Mouse (Mus musculus) left cerebral cortex, postnatal 14 days (tissue): ENCODE data around the gene Nrip3. TPM values are rescaled to one million over a fixed set of nuclear protein-coding genes. Genes with fewer than 3 reads are reported as not detected.

ENCODE experiments used
- DNase-seq, 2 experiments: peaks; one replicate each; pipeline ENCODE4 v3.0.0; 2021 to 2022; ENCODE audit warnings: low spot score in 2 of 2, mixed read lengths in 1 of 2
- intact Hi-C: fragments of 180-260 bp; cut with DNase I; formaldehyde crosslinking; loops from one replicate; pipeline ENCODE4 v1.15.1; 2025
- total RNA-seq, 2 experiments: library from RNA; stranded (reverse); gene quantifications; 2 replicates each; pipeline ENCODE4 v1.2.3; 2021

Gene Nrip3
- total RNA-seq, 2 experiments from 2014 or later, result 87.2 to 87.8 TPM

GRCm38 (mm10) chr7:109713434-109713982 lies 68.3 kb downstream of the Nrip3 start:
- intact Hi-C loops, result no loop called here
- no peak for DNase-seq

- intact Hi-C loops, result no loop called here
- DNase-seq, result no peak
Observed at GRCm38 (mm10) chr7:109712198-109712597, 69.6 kb downstream of the Nrip3 start.

DNA sequence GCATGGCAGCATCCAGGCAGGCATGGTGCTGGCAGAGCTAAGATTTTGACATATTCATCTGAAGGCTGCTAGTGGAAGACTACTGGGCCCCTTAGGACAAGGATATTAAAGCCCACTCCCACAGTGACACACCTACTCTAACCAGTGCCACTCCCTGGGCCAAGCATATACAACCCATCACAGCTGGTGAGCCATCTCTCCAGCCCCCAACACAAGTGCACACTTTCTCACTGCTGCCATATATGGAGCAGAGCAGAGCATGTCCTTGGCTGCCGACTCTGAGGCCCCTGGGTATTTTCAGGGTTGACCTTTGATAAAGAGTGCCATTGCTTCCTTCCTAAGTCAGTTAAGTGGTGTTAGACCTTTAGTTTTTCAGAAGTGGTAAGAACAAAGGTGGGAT lies 71.8 kb downstream of the Nrip3 start:
- intact Hi-C loops, result no loop called here
- DNase-seq, result no peak

DNA sequence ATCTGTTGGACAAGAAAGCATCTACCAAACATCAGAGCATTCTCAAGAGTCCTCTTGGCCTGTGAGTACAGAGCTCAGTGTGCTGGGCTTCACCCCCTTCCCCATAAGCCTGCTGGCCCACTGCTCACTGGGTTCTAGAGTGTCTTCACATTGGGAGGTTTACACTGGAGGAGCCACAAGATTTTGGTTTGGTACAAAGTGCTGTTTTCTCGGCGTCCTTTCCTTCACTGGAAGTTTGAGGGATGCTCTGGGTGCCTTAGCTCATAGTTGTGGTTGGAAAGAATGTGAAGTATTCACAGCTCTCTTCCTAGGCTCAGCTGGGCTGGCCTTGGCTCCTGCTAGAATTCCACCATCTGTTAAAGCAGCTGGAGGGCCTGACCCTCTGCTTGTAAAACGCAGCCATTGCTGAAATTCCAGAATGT lies 72.9 kb downstream of the Nrip3 start:
- intact Hi-C loops, result no loop called here
- no peak for DNase-seq

Other genes with a start within 250 kb of the Nrip3 start
- gene St5, start 78.4 kb downstream of the Nrip3 start, total RNA-seq, result 10 to 100 TPM; 14.1 to 16.8 TPM
- 1 to 10 TPM; 3.9 to 4.5 TPM for gene Akip1, start 78.3 kb downstream of the Nrip3 start, total RNA-seq
- gene BC051019, start 58.2 kb downstream of the Nrip3 start, total RNA-seq, result not detected
- not detected for gene Ascl3, start 50.3 kb downstream of the Nrip3 start, total RNA-seq
- gene Tmem9b, start 29.1 kb downstream of the Nrip3 start, total RNA-seq, result 10 to 100 TPM; 81.0 to 81.5 TPM
- under 1 TPM; 0.82 to 0.88 TPM for gene Scube2, start 83.7 kb upstream of the Nrip3 start, total RNA-seq
- 100 to 1,000 TPM; 182 to 186 TPM for gene Dennd5a, start 178.4 kb upstream of the Nrip3 start, total RNA-seq
- gene Tmem41b, start 204.9 kb upstream of the Nrip3 start, total RNA-seq, result 10 to 100 TPM; 54.7 to 55.1 TPM
- gene Ipo7, start 236.2 kb upstream of the Nrip3 start, total RNA-seq, result 10 to 100 TPM; 90.1 to 91.0 TPM